Comparison of ENCODE assay signal across 28 mouse cellular contexts in the genomic region with DNA sequence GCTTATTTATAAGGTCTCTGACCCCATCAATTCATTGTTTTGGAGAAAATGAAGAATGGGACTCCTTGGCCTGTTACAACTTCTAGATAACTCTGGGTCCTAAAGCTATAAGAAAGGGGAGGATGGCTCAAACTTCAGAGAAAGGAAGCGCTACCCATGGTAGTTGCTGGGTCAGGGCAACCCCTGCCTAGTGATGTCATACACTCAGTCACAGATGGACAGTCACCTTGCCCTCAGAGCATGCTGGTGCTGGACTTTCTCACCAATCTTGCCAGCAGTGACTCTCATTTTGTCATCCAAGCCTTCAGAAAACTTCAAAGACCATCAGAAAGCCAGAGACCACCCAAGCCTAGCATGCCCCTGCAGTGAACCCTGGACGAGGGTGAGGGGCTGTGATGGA. TPM values are rescaled to one million over a fixed set of nuclear protein-coding genes. Genes with fewer than 3 reads are reported as not detected.
A peak's percentile ranks its signal among the peaks of the same experiment; 100 is the strongest.
DNase-seq lines count a peak whose midpoint lies in the region; ATAC-seq lines count a peak whose summit lies in the region.
"Had no signal": no experiment of that assay in that cellular context is flagged by ENCODE, and none has a peak within 500 bp of the region (broad histone marks: within the 10 kb centered on the region; RNA-seq: fewer than 3 reads in every experiment).

No protein-coding gene starts in this region.

- intact Hi-C loops in heart, postnatal 36 days (cut with DNase I), result no loop called here

- H3K9ac ChIP-seq in kidney, embryonic 15.5 days, result no peak overlapping the region
- H3K9ac ChIP-seq in liver, embryonic 11.5 days (ENCODE audit: low read depth, low read length), result no peak overlapping the region
- H3K9ac ChIP-seq in midbrain, embryonic 15.5 days, result no peak overlapping the region
- H3K9ac ChIP-seq: embryonic facial prominence, embryonic 12.5 days; embryonic facial prominence, embryonic 15.5 days; forebrain, postnatal 0 days; heart, embryonic 12.5 days; heart, embryonic 15.5 days; hindbrain, embryonic 12.5 days; hindbrain, embryonic 15.5 days had no signal

- H3K9me3 ChIP-seq in heart, embryonic 10.5 days, result no peaks in the 10 kb centered on the region
- H3K9me3 ChIP-seq in kidney, embryonic 15.5 days (replicated peaks), result no peaks in the 10 kb centered on the region
- H3K9me3 ChIP-seq in liver, embryonic 11.5 days (ENCODE audit: control insufficient read depth, low read length), result no peaks in the 10 kb centered on the region
- H3K9me3 ChIP-seq in midbrain, embryonic 15.5 days, result no peaks in the 10 kb centered on the region
- H3K9me3 ChIP-seq: embryonic facial prominence, embryonic 12.5 days; embryonic facial prominence, embryonic 15.5 days; heart, embryonic 12.5 days; heart, embryonic 15.5 days; hindbrain, embryonic 12.5 days; hindbrain, embryonic 15.5 days had no signal

- WGBS in heart, embryonic 10.5 days, result 75% methylated on average over 2 of the region's 2 CpGs
- 40% methylated on average over 2 of the region's 2 CpGs for WGBS in kidney, embryonic 15.5 days
- 64% methylated on average over 2 of the region's 2 CpGs for WGBS in liver, embryonic 11.5 days
- 87% methylated on average over 2 of the region's 2 CpGs for WGBS in midbrain, embryonic 15.5 days

- no peak overlapping the region for H3K4me2 ChIP-seq in kidney, embryonic 15.5 days
- H3K4me2 ChIP-seq in liver, embryonic 11.5 days, result no peak overlapping the region
- no peak overlapping the region for H3K4me2 ChIP-seq in midbrain, embryonic 15.5 days
- H3K4me2 ChIP-seq: embryonic facial prominence, embryonic 12.5 days; embryonic facial prominence, embryonic 15.5 days; heart, embryonic 12.5 days; heart, embryonic 15.5 days; hindbrain, embryonic 12.5 days; hindbrain, embryonic 15.5 days had no signal

- peaks cover 33% of the 10 kb centered on the region for H3K4me1 ChIP-seq in heart, embryonic 10.5 days
- peaks cover 11% of the 10 kb centered on the region for H3K4me1 ChIP-seq in kidney, embryonic 15.5 days
- H3K4me1 ChIP-seq in liver, embryonic 11.5 days (replicated peaks; ENCODE audit: control insufficient read depth, insufficient read depth, low read length), result no peaks in the 10 kb centered on the region
- H3K4me1 ChIP-seq in midbrain, embryonic 15.5 days, result peaks cover 7% of the 10 kb centered on the region; the same call in 1 of the 2 replicates
- H3K4me1 ChIP-seq: embryonic facial prominence, embryonic 12.5 days; hindbrain, embryonic 15.5 days had no signal

- H3K4me3 ChIP-seq in heart, embryonic 10.5 days, result no peak overlapping the region
- H3K4me3 ChIP-seq in kidney, embryonic 15.5 days (replicated peaks), result no peak overlapping the region
- no peak overlapping the region for H3K4me3 ChIP-seq in liver, embryonic 11.5 days (ENCODE audit: low read depth, low read length)
- no peak overlapping the region for H3K4me3 ChIP-seq in midbrain, embryonic 15.5 days
- H3K4me3 ChIP-seq: embryonic facial prominence, embryonic 12.5 days; embryonic facial prominence, embryonic 15.5 days; heart, embryonic 12.5 days; heart, embryonic 15.5 days; hindbrain, embryonic 12.5 days; hindbrain, embryonic 15.5 days had no signal

- peak overlapping the region; percentile 3; the same call in 1 of the 2 replicates for H3K27ac ChIP-seq in heart, embryonic 10.5 days
- H3K27ac ChIP-seq in kidney, embryonic 15.5 days, result no peak overlapping the region
- H3K27ac ChIP-seq in liver, embryonic 11.5 days (ENCODE audit: low read depth, low read length), result peak overlapping the region; percentile 13; the same call in 1 of the 2 replicates
- H3K27ac ChIP-seq in midbrain, embryonic 15.5 days, result no peak overlapping the region
- H3K27ac ChIP-seq: embryonic facial prominence, embryonic 12.5 days; embryonic facial prominence, embryonic 15.5 days; heart, embryonic 15.5 days; hindbrain, embryonic 12.5 days; hindbrain, embryonic 15.5 days had no signal

- H3K27me3 ChIP-seq in heart, embryonic 10.5 days (ENCODE audit: insufficient read depth, poor library complexity, severe bottlenecking), result no peaks in the 10 kb centered on the region
- no peaks in the 10 kb centered on the region for H3K27me3 ChIP-seq in kidney, embryonic 15.5 days
- H3K27me3 ChIP-seq in liver, embryonic 11.5 days (replicated peaks; ENCODE audit: control insufficient read depth, insufficient read depth, low read length), result no peaks in the 10 kb centered on the region
- no peaks in the 10 kb centered on the region for H3K27me3 ChIP-seq in midbrain, embryonic 15.5 days (replicated peaks)
- H3K27me3 ChIP-seq: embryonic facial prominence, embryonic 12.5 days; embryonic facial prominence, embryonic 15.5 days; heart, embryonic 12.5 days; heart, embryonic 15.5 days; hindbrain, embryonic 12.5 days; hindbrain, embryonic 15.5 days had no signal

- no peak for DNase-seq in heart, embryonic 10.5 days (ENCODE audit: low spot score)
- no peak for DNase-seq in heart, postnatal 36 days
- DNase-seq in kidney, postnatal 14 days, result no peak
- no peak for DNase-seq in liver, embryonic 11.5 days (ENCODE audit: low spot score)
- no peak for DNase-seq in liver
- DNase-seq: adrenal gland, adult 2 months; adrenal gland, postnatal 14 days; cerebellum, adult 11 months; cerebellum, adult 2 months; cerebellum, adult 9-11 months; cerebellum, postnatal 25 days; forebrain, postnatal 0 days; gastrocnemius, postnatal 25 days; heart, postnatal 10 days had no signal

- ATAC-seq in kidney, embryonic 15.5 days (replicated peaks; ENCODE audit: low FRiP score), result peak; percentile 52
- no peak for ATAC-seq in liver, embryonic 11.5 days (replicated peaks; ENCODE audit: low FRiP score)
- no peak for ATAC-seq in midbrain, embryonic 15.5 days (replicated peaks)
- ATAC-seq: CD4-positive, CD25-positive, alpha-beta regulatory T cell, adult 4 months; forebrain, embryonic 14.5 days; forebrain, postnatal 0 days had no signal

- no peaks in the 10 kb centered on the region for H3K36me3 ChIP-seq in heart, embryonic 10.5 days
- H3K36me3 ChIP-seq in kidney, embryonic 15.5 days, result no peaks in the 10 kb centered on the region
- no peaks in the 10 kb centered on the region for H3K36me3 ChIP-seq in liver, embryonic 11.5 days (ENCODE audit: control insufficient read depth, insufficient read depth, low read length)
- H3K36me3 ChIP-seq in midbrain, embryonic 15.5 days (replicated peaks), result no peaks in the 10 kb centered on the region
- H3K36me3 ChIP-seq: embryonic facial prominence, embryonic 12.5 days; embryonic facial prominence, embryonic 15.5 days; heart, embryonic 12.5 days; heart, embryonic 15.5 days; hindbrain, embryonic 12.5 days; hindbrain, embryonic 15.5 days had no signal

RNA-seq across cellular contexts. Expression of a gene that starts 32.8 kb away (rescaled TPM):
- 19.8 and 25.3 TPM in 2 replicates for polyA plus RNA-seq in heart, embryonic 10.5 days (2016; fragmentation: Nextera tagmentation; extraction: Ambion mirVana)
- total RNA-seq in heart, postnatal 36 days (2021), result 10 to 100 TPM; 16.7 to 28.2 TPM
- 7.7 and 10.4 TPM in 2 replicates for polyA plus RNA-seq in kidney, embryonic 15.5 days (2015; fragmentation: Nextera tagmentation; extraction: Ambion mirVana)
- polyA plus RNA-seq in liver, embryonic 11.5 days (2014; fragmentation: Nextera tagmentation; extraction: Ambion mirVana), result 7.2 and 8.2 TPM in 2 replicates
- 16.1 and 16.8 TPM in 2 replicates for polyA plus RNA-seq in midbrain, embryonic 15.5 days (2015; fragmentation: Nextera tagmentation; extraction: Ambion mirVana)
- total RNA-seq: common myeloid progenitor, adult 5-6 weeks; granulocyte monocyte progenitor cell, adult 5-6 weeks; hematopoietic stem cell, adult 5-6 weeks; MEL had no signal

Comparison
In these comparisons a context has a peak if more than half of its experiments do, and no peak if none do; other contexts are left out.
1. H3K27ac ChIP-seq: peak in heart, embryonic 10.5 days (single experiment) and liver, embryonic 11.5 days (single experiment); none in kidney, embryonic 15.5 days (single experiment) and midbrain, embryonic 15.5 days (single experiment).